Mouse (Mus musculus) Patski (cell line): ENCODE measurements around the gene Kif26a. TPM values are rescaled to one million over a fixed set of nuclear protein-coding genes. Genes with fewer than 3 reads are reported as not detected.

ENCODE experiments used
- ATAC-seq: fragments of 100-300 bp; one replicate; pipeline ENCODE4 v1.8.0; 2021
- CTCF ChIA-PET: fragments of 350-600 bp; sonication (Branson Sonifier 250); formaldehyde crosslinking; loops from one replicate; lab custom pipeline; 2022; ENCODE audit warnings: inconsistent platforms; lab: Charles Lee
- POLR2A ChIA-PET: fragments of 350-600 bp; sonication (Branson Sonifier 250); formaldehyde crosslinking; loops from one replicate; lab custom pipeline; 2022; ENCODE audit warnings: antibody characterized with exemption, inconsistent platforms; lab: Charles Lee
- DNase-seq: peaks from one replicate; pipeline ENCODE4 v3.0.0-alpha.2; 2011; ENCODE audit warnings: low read depth, low spot score
- H3K27me3 ChIP-seq: fragments of 371-371 bp; one replicate; pipeline ENCODE4 v1.5.1; 2021
- CTCF ChIP-seq: fragments of 100-300 bp; IDR thresholded peaks from one replicate; pipeline ENCODE4 v1.5.1; 2021
- in situ Hi-C: fragments of 300-500 bp; cut with MboI; formaldehyde crosslinking; loops from 3 replicates; pipeline ENCODE4 v1.11.1; 2018; ENCODE audit warnings: low pct_unique_long_range_greater_than_20kb, mixed read lengths
- polyA plus RNA-seq: library from polyadenylated mRNA; unstranded; gene quantifications from one replicate; pipeline ENCODE4 v1.2.3, GENCODE M21; 2021

Gene Kif26a
- polyA plus RNA-seq, 1 experiment from 2014 or later, result 13.5 TPM

GRCm38 (mm10) chr12:112147365-112147764 is 1.4 kb downstream of the Kif26a start:
- TF ChIP-seq CTCF, result no peak
- ChIA-PET CTCF (interaction anchor here (0.7 kb wide), 1 partner anchor 8 kb away, joined by 3 read pairs; no protein-coding TSS in a partner anchor), POLR2A (interaction anchor here (1.6 kb wide), 1 partner anchor 25 kb away, joined by 3 read pairs; no protein-coding TSS in a partner anchor)
- no peak for ATAC-seq
- in situ Hi-C loops, result loop anchor here (5.0 kb wide), 2 partner anchors 105 to 390 kb away; no protein-coding TSS in a partner anchor
- H3K27me3 ChIP-seq, result peaks cover 15% of the 10 kb centered on the region
- DNase-seq, result no peak

GRCm38 (mm10) chr12:112150011-112150410 is 4.0 kb downstream of the Kif26a start:
- in situ Hi-C loops, result no loop called here
- POLR2A ChIA-PET, result no interaction called here
- DNase-seq (no peak), ATAC-seq (no peak)
- peaks cover 2% of the 10 kb centered on the region for H3K27me3 ChIP-seq
- CTCF ChIA-PET, result no interaction called here
- TF ChIP-seq CTCF, result no peak

GRCm38 (mm10) chr12:112151244-112151979 is 5.4 kb downstream of the Kif26a start:
- H3K27me3 ChIP-seq, result no peaks in the 10 kb centered on the region
- ChIA-PET CTCF (no interaction called here), POLR2A (interaction anchor here (0.6 kb wide), 2 partner anchors 29 to 524 kb away, joined by 3 to 7 read pairs; no protein-coding TSS in a partner anchor)
- no peak for TF ChIP-seq CTCF
- DNase-seq (no peak), ATAC-seq (peak; percentile 19)
- in situ Hi-C loops, result no loop called here

GRCm38 (mm10) chr12:112151980-112152362 is 6.0 kb downstream of the Kif26a start:
- POLR2A ChIA-PET, result interaction anchor here (0.6 kb wide), 2 partner anchors 29 to 523 kb away, joined by 3 to 7 read pairs; no protein-coding TSS in a partner anchor
- DNase-seq, result no peak
- TF ChIP-seq CTCF, result no peak
- in situ Hi-C loops, result no loop called here
- ATAC-seq, result no peak
- no peaks in the 10 kb centered on the region for H3K27me3 ChIP-seq
- CTCF ChIA-PET, result no interaction called here

GRCm38 (mm10) chr12:112153597-112153996 is 7.6 kb downstream of the Kif26a start:
- DNase-seq, result no peak
- CTCF ChIA-PET, result no interaction called here
- no peak for TF ChIP-seq CTCF
- POLR2A ChIA-PET, result no interaction called here
- H3K27me3 ChIP-seq, result no peaks in the 10 kb centered on the region
- ATAC-seq, result no peak
- in situ Hi-C loops, result no loop called here

- DNase-seq (no peak), ATAC-seq (no peak)
- in situ Hi-C loops, result no loop called here
- no peak for TF ChIP-seq CTCF
- ChIA-PET POLR2A (no interaction called here), CTCF (interaction anchor here (0.9 to 1.6 kb wide), 2 partner anchors 8 to 11 kb away, joined by 3 read pairs; no protein-coding TSS in a partner anchor)
- H3K27me3 ChIP-seq, result no peaks in the 10 kb centered on the region
Measured at GRCm38 (mm10) chr12:112154476-112154875, 8.5 kb downstream of the Kif26a start.

- DNase-seq (no peak), ATAC-seq (peak; percentile 56)
- CTCF ChIA-PET, result interaction anchor here (1.6 kb wide), 1 partner anchor 9 kb away, joined by 3 read pairs; no protein-coding TSS in a partner anchor
- POLR2A ChIA-PET, result no interaction called here
- H3K27me3 ChIP-seq, result no peaks in the 10 kb centered on the region
- no peak for TF ChIP-seq CTCF
- in situ Hi-C loops, result no loop called here
Measured at GRCm38 (mm10) chr12:112155218-112156051, 9.4 kb downstream of the Kif26a start.

- no peak for TF ChIP-seq CTCF
- CTCF ChIA-PET, result no interaction called here
- in situ Hi-C loops, result no loop called here
- ATAC-seq (no peak), DNase-seq (no peak)
- POLR2A ChIA-PET, result no interaction called here
- H3K27me3 ChIP-seq, result no peaks in the 10 kb centered on the region
Measured at GRCm38 (mm10) chr12:112156804-112157203, 10.8 kb downstream of the Kif26a start.

GRCm38 (mm10) chr12:112158246-112158645 is 12.2 kb downstream of the Kif26a start:
- DNase-seq (no peak), ATAC-seq (no peak)
- ChIA-PET POLR2A (no interaction called here), CTCF (no interaction called here)
- in situ Hi-C loops, result no loop called here
- no peak for TF ChIP-seq CTCF
- H3K27me3 ChIP-seq, result no peaks in the 10 kb centered on the region

GRCm38 (mm10) chr12:112158784-112159183 is 12.8 kb downstream of the Kif26a start:
- ChIA-PET POLR2A (interaction anchor here (0.8 kb wide), 1 partner anchor 10 kb away, joined by 4 read pairs; no protein-coding TSS in a partner anchor), CTCF (no interaction called here)
- in situ Hi-C loops, result no loop called here

More at GRCm38 (mm10) chr12:112158784-112159183, 12.8 kb downstream of the Kif26a start:
- TF ChIP-seq CTCF, result no peak
- DNase-seq, result no peak
- no peak for ATAC-seq
- H3K27me3 ChIP-seq, result no peaks in the 10 kb centered on the region
